Mouse (Mus musculus): ENCODE measurements around the gene Olfr187. TPM values are rescaled to one million over a fixed set of nuclear protein-coding genes. Genes with fewer than 3 reads are reported as not detected.

The Olfr187 gene
- polyA plus RNA-seq, 1 experiment = not detected

DNA sequence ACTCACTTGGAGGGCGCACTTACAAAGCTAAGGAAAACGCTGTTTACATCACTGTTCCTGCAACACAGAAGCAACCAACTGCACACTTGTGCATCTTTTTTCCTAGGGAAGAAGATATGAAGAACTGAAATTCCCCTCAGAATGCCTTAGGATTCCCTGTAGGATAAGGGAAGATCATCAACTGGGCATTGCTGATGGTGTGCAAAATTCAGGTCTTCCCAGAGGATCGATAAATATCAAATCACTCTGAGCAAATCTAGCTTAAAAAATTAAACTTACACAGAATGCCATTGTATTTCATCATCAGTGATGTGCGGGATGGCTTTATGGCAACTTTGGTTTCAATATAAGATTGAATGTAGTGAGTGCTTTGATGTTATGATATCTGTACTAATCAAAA, 9.4 kb downstream of the Olfr187 start, which contains the start of gene Olfr186:
Olfr186 (minus strand) TSS at position 101 of the 400 bp plus-strand sequence.
- Histone ChIP-seq H3K4me3 (replicated peaks) (no peak within 1 kb of the TSS), H3K27me3 (ENCODE audit: control insufficient read depth) (no peaks in the 10 kb centered on the region), H3K9me3 (ENCODE audit: control insufficient read depth, low read length) (no peaks in the 10 kb centered on the region), H3K36me3 (ENCODE audit: control insufficient read depth) (no peaks in the 10 kb centered on the region), H3K4me1 (ENCODE audit: control insufficient read depth) (no peaks in the 10 kb centered on the region)
- TF ChIP-seq TAL1 (IDR thresholded peaks at IDR 0.05; ENCODE audit: low read length) (no peak), GATA1 (IDR thresholded peaks at IDR 0.05; ENCODE audit: low read length) (no peak)

DNA sequence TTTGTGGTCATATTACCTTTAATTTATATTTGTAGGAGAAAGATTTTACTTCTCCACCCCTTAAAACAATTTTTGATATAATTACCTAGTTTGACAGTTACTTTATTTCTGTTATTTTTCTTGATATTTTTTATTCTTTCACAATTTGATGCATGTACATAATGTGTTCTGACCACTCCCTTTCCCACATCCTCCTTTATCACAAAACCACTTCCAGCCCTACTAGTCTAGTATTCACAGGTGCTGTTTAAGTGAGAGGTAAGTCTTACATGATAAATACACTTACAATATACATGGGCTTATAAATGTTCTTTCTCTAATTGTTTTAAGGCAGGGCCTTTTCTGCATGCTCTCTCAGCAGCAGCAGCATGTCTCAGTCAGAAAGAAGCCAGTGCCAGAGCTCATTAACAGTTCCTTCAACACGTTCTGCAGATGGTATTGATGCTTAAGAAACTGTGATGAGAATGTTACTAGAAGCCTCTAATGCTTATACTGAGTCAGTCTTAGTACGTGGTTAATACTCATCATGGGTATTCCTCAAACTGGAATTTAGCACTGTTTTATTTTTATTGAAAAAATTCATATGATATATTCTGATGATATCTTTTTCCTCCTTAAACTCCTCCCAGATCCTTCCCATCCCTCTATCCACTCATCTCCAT, 26.1 kb downstream of the Olfr187 start:
- TF ChIP-seq TAL1 (IDR thresholded peaks at IDR 0.05; ENCODE audit: low read length) (no peak), GATA1 (IDR thresholded peaks at IDR 0.05; ENCODE audit: low read length) (no peak)
- H3K4me3 ChIP-seq (replicated peaks) = no peak overlapping the region
- H3K4me1 ChIP-seq (ENCODE audit: control insufficient read depth) = no peaks in the 10 kb centered on the region
- H3K9me3 ChIP-seq (ENCODE audit: control insufficient read depth, low read length) = no peaks in the 10 kb centered on the region
- H3K27me3 ChIP-seq (ENCODE audit: control insufficient read depth) = no peaks in the 10 kb centered on the region
- H3K36me3 ChIP-seq (ENCODE audit: control insufficient read depth) = no peaks in the 10 kb centered on the region

DNA sequence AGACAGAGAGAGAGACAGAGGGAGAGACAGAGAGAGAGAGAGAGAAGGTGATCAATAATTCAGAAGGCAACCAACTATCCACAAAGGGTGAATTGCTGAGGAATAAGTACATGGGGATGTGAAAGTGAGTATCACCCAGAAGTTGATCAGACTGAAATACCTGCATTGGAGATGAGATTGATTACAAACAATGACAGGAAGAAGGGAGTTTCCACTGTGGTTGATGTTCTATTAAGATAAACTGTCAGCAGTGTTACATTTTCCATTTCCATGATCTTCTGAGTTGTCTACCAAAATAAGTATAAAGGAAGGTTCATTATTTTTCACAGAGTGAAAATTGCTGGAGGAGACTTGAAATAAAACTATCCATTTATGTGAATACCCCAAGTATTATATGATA, 32.4 kb downstream of the Olfr187 start:
- Histone ChIP-seq H3K36me3 (ENCODE audit: control insufficient read depth) (no peaks in the 10 kb centered on the region), H3K4me1 (ENCODE audit: control insufficient read depth) (no peaks in the 10 kb centered on the region), H3K9me3 (ENCODE audit: control insufficient read depth, low read length) (no peaks in the 10 kb centered on the region), H3K4me3 (replicated peaks) (no peak overlapping the region), H3K27me3 (ENCODE audit: control insufficient read depth) (no peaks in the 10 kb centered on the region)
- no peak for TF ChIP-seq GATA1 (IDR thresholded peaks at IDR 0.05; ENCODE audit: low read length)
- TF ChIP-seq TAL1 (IDR thresholded peaks at IDR 0.05; ENCODE audit: low read length) = no peak

DNA sequence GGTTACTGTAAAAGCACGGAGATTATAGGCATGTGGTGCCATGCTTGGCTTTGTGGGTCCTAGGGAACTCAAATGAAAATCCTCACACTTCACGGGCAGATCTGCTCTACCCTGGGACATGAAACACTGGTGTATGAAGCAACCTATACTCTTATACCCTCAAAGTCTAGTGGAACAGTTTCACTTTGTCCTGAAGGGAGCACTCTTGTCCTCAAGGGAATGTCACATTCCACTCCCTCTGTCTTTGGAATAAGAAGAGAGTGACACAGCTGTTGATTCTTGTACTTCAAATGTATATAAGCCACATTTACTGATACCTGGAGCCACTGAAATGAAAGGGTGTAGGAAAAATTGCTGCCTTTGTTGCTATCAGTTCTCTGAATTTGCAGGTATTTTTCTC, 44.5 kb downstream of the Olfr187 start, which contains the start of gene Olfr183:
Olfr183 (plus strand) TSS at position 301 of the 400 bp plus-strand sequence.
- peaks cover 4% of the 10 kb centered on the region; the same call in 1 of the 2 replicates for H3K9me3 ChIP-seq (ENCODE audit: control insufficient read depth, low read length)
- H3K4me3 ChIP-seq (replicated peaks) = no peak within 1 kb of the TSS

More for the DNA sequence above, 44.5 kb downstream of the Olfr187 start, which contains the start of gene Olfr183:
- TF ChIP-seq TAL1 (IDR thresholded peaks at IDR 0.05; ENCODE audit: low read length) (no peak), GATA1 (IDR thresholded peaks at IDR 0.05; ENCODE audit: low read length) (no peak)
- Histone ChIP-seq H3K4me1 (ENCODE audit: control insufficient read depth) (no peaks in the 10 kb centered on the region), H3K36me3 (ENCODE audit: control insufficient read depth) (no peaks in the 10 kb centered on the region), H3K27me3 (ENCODE audit: control insufficient read depth) (no peaks in the 10 kb centered on the region)

Other genes starting within 250 kb of the Olfr187 start
- not detected in 2 replicates for gene Olfr173, start 239.5 kb downstream of the Olfr187 start, polyA plus RNA-seq (2012)
- gene Olfr175-ps1, start 213.0 kb downstream of the Olfr187 start, polyA plus RNA-seq (2012) = not detected in 2 replicates
- gene Olfr177, start 165.0 kb downstream of the Olfr187 start, polyA plus RNA-seq (2012) = not detected in 2 replicates
- gene Olfr178, start 147.7 kb downstream of the Olfr187 start, polyA plus RNA-seq (2012) = not detected in 2 replicates
- not detected in 2 replicates for gene Olfr181, start 111.0 kb downstream of the Olfr187 start, polyA plus RNA-seq (2012)
- not detected in 2 replicates for gene Olfr180, start 110.4 kb downstream of the Olfr187 start, polyA plus RNA-seq (2012)
- gene Olfr183, start 44.4 kb downstream of the Olfr187 start, polyA plus RNA-seq (2012) = not detected in 2 replicates
- 0.03 TPM in 1 of 2 replicates, not detected in the other for gene Olfr186, start 9.5 kb downstream of the Olfr187 start, polyA plus RNA-seq (2012)
- gene Olfr190, start 38.2 kb upstream of the Olfr187 start, polyA plus RNA-seq (2012) = not detected in 2 replicates
- not detected in 2 replicates for gene Olfr191, start 50.1 kb upstream of the Olfr187 start, polyA plus RNA-seq (2012)
- not detected in 2 replicates for gene Olfr193, start 72.1 kb upstream of the Olfr187 start, polyA plus RNA-seq (2012)
- not detected in 2 replicates for gene Olfr194, start 81.3 kb upstream of the Olfr187 start, polyA plus RNA-seq (2012)
- gene Olfr195, start 107.3 kb upstream of the Olfr187 start, polyA plus RNA-seq (2012) = not detected in 2 replicates
- gene Olfr196, start 130.7 kb upstream of the Olfr187 start, polyA plus RNA-seq (2012) = not detected in 2 replicates
- gene Olfr198, start 163.8 kb upstream of the Olfr187 start, polyA plus RNA-seq (2012) = not detected in 2 replicates
- not detected in 2 replicates for gene Olfr199, start 180.0 kb upstream of the Olfr187 start, polyA plus RNA-seq (2012)
- gene Olfr201, start 232.9 kb upstream of the Olfr187 start, polyA plus RNA-seq (2012) = not detected in 2 replicates
- not detected in 2 replicates for gene Olfr202, start 247.0 kb upstream of the Olfr187 start, polyA plus RNA-seq (2012)